Mouse (Mus musculus): ENCODE results near the gene Lmo2.
A peak's percentile ranks its signal among the peaks of the same experiment; 100 is the strongest.
"Not testable (repeated sequence)": the region's sequence is repeated elsewhere in the genome, so short reads cannot be mapped to it uniquely, and the experiment has no call there.

Gene Lmo2

DNA sequence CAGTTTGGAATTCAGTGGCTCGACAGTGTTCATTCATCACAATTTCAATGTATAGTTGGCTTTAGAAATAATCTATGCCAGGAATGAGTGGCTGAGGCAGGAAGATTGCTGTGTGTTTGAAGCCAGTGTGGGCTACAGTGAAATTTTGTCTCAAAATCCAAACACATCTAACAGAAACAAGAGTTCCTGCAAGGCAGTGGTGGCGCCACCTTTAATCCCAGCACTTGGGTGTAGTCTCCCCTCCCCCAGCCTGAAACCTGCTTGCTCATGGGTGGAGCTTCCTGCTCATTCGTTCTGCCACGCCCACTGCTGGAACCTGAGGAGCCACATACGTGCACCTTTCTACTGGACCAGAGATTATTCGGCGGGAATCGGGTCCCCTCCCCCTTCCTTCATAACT, 29.8 kb downstream of the Lmo2 start:
- not testable (repeated sequence) for DNase-seq

DNA sequence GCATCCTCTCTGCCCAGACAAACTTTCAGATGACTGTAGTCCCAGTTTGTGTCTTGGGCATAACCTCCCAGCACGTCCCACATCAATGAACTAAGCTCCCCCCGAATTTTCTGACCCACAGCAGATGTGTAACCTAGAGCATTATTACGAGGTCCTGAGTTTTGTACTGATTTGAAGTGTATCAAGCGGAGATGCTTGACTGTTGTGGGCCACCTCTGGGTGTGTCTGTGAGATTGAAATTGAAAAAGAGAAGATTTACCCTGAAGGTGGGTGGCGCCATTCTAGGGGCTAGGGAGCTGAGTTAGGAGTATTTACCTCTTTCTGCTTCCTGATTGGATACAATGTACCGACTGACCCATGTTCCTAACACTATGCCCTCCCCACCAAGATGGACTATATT, 31.9 kb downstream of the Lmo2 start:
- no peak for DNase-seq

DNA sequence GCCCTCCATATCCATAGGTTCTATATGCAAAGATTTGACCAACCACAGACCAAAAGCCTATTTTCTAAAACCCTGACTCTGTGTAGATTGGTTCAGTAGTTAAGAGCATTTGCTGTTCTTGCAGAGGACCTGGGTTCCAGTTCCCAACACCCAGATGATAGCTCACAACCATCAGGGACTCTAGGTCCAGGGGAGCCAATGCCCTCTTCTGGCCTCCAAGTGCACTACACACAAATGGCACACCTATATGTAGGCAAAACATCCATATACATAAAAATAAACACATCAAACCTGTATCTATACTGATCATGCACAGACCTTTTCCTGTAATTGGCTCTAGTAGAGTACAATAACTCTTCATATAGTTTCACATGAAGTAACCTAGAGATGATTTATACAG, 33.5 kb downstream of the Lmo2 start:
- no peak for DNase-seq

DNA sequence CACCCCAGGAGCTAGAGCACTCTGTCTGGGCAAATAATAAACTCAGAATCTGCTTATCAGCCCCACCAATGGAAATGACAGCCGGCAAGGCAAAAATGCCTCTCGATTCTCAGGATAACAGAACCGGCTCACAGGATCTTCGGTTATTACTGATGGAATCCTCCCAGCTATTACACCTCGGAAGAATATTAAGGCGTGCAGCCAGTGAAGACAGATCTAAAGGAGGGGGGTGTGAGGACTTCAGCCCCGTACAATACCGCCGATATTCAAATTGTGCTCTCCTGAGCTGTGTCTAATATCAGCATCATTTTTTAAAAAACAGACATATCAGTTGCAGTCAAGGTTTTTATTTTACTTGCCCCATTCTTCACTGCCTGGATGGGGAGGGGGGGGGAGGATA, 34.4 kb downstream of the Lmo2 start:
- no peak for DNase-seq

DNA sequence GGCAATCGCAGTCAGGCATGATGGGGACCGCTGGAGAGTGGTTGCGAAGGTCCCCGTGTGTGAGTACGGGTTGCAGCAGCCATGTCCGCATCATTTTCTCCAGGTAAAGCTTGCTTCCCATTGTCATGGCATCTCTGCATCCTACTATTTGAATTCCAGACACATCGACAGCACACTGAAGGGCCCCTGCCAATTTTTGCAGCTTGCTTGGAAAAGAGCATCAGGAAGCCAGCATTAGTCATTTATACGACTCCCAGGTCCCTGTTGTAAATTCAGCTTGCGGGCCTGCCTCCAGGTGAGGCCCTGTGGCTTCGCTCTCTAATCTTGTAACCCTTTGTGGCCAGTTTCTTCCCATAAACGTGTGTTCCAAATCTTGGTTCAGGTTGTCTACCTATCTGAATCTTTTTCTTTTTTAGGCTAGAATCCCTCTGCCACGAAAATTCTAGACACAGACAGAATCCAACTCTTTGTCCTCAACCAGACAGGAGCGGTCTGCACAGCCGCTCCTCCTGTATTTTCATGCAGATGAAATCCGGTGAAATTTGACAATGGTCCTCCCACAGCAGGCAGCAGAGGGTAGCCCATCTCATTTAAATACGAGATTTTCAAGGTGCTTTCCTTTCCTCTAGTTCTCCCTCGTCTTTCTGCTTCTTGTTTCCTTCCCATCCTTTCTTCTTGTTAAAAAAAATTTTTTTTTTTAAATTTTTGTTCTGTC, 35.0 kb downstream of the Lmo2 start:
- peak; percentile 31 for DNase-seq

DNA sequence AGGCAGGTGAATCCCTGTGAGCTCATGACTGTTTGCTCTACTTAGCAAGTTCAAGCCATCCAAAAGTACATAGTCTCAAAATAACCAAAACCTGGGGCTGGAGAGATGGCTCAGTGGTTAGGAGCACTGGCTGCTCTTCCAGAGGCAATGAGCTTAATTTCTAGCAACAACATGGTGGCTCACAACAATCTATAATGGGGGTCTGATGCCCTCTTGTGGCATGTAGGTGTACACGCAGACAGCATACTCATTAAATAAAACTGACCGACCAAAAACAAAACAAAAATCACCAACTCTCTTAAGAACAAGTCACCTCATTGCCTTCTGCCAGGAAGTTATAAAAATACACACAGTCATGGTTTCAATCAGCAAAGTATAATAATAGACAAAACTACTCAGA, 43.3 kb downstream of the Lmo2 start:
- no peak for DNase-seq

DNA sequence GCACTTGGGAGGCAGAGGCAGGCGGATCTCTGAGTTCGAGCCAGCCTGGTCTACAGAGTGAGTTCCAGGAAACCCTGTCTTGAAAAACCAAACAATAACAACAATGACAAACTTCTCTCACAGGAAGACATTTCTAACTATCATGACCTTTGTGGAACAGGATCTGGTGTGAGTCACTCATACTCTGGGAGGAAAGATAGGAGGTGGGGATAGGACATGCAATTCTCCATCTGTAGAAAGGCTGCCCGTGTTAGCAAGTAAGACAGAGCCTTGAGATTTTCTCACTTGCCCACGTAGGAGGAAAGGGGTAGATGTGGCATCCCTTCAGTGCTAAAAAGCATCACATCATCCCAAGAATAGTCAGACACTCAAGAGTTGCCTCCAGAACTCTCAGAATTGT, 44.1 kb downstream of the Lmo2 start:
- DNase-seq: no peak

DNA sequence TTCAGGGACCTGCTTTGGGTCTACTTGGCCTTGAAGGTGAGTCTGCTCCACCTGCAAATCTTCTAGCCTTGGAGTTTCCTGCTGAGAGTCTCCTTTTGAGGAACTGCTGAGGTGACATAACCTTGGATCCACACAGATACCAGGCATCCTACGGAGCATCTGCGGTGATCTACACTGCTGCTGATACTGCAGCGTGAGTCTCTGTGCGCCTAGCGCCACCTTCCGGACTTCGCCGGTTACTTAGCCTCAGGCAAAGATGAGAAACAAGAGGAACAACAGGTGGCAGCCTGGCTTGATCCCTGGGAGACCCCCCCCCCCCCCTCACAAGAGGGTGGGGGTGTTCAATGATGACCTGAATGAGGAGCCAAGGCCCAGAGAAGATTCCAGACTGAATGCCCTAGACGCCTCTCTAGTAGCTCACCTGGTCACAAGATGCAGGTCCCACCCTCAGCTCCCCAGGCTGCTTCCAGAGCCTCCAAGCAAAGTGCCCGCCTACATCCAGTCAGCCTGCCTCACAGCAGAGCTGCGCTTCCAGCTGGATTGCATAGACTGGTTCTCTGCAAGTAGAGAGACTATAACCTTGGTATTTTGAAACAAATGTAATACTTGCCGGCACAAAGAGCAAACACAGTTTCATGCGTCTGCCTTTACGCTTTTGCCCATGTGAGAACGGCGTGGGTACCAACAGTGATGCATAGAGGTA, 45.1 kb downstream of the Lmo2 start:
- peak; percentile 70 for DNase-seq

DNA sequence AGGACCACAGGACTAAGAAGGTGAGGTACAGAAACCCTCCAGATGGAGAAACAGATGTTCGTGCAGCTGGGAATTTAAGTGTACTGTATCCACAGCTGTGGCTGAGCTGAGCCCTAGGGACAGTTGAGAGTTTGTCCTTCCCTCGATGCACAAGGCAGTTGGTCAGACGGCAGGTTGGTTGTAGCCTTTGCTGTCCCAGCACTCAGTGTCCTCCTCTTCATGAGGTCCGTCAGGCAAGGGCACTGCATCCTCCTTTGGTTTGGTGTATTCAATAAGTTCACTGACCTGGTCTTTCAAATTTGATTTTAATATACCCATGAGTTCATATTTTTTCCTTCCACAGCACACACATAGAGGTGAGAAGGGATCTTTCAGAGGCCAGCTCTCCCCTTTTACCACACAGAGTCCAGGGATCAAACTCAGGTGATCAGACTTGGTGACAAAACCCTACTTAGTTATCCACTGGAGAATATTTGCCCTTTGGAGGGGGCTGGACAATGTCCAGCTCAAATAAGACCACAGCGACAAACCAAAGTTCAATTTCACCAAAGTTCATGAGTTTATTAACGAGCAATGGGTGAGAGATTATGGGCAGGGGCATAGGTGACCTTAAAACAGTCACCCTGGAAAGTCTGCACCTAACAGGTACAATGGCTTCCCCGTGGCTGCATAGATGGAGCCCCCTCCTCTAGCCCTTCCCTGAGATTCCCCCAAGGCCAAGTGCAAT, 50.2 kb downstream of the Lmo2 start:
- DNase-seq: no peak

DNA sequence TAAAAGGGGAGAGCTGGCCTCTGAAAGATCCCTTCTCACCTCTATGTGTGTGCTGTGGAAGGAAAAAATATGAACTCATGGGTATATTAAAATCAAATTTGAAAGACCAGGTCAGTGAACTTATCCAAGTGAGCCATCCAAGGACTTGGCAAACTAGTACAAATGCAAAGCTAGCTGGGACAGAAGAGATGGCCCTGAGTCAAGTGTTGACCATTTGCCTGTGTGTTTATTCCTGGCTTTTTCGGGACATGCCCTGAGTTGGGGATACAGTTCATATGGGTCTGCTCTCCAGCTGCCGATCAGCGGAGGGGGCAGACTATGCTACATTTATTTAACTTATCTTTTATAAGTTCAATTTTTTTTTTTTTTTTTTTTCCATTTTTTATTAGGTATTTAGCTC, 51.1 kb downstream of the Lmo2 start:
- DNase-seq: not testable (repeated sequence)

DNA sequence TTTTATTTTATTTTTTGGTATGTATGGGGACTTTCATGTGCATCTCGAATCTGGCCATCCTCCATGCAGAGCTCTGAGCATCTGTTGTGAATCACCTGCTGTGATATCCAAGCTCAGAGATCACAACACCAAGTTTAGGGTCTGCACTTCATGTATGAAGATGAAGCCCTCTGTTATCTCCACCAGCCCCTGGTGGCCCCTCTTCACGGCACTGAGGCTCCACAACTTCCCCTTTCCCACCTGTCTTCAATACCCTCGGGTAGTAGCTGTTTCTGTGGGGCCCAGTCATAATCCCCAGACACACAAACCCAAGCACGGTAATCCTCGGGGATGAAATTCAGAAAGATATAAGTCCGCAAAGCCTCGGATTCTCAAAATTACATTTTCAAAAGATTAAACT, 65.3 kb downstream of the Lmo2 start:
- no peak for DNase-seq

DNA sequence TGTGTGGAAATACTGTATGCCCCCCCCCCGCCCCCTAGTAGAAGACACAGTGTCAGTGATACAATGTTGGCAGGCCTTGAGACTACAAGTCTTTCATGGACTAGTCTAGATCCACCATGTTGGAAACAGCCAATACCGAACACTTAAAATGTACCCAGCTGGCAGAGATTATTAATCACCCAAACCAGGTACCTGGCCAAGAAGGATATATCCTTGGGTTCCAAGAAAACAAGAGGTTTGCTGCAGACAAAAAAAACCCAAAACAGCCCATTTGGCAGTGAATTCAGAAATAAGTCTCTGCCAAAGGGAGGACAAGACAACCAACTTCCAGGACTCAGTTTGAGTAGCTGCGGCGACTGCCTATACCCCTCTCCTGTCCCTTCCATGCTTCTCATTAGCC, 66.9 kb downstream of the Lmo2 start:
- no peak for DNase-seq

DNA sequence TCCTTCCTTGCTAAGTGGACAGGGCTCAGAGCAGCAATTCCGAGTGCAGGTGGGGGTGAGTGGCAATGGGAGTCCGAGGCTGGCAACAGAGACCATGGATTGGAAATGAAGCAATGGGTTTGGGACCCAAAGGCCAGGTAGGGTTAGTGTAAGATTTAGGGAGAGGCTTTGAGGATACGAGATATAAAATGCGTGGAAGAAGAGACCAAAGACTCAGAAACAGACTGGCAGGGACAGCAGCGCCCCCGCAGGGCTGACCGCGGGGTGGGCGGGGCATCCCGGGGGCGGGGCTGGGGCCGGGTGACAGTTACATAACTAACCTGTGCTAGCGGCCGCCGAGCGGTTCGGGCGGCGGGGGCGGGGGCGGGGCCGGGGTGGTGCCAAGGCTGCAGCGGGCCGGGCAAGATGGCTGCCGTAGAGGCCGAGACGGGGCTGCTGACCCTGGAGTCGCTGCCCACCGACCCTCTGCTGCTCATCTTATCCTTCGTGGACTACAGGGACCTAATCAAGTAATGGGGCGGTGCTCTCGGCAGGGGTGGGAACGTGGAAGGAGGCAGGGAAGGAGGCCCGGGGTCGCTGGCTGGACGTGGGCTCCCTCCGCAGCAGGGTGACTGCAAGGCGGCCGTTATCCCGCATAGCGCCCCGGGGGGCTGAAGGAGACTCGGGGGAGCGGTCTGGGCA, 69.8 kb downstream of the Lmo2 start, which contains the start of gene Fbxo3:
Gene Fbxo3, plus strand, starts transcription at position 264 of the 681 bp plus-strand sequence.
- peak; percentile 83 for DNase-seq

DNA sequence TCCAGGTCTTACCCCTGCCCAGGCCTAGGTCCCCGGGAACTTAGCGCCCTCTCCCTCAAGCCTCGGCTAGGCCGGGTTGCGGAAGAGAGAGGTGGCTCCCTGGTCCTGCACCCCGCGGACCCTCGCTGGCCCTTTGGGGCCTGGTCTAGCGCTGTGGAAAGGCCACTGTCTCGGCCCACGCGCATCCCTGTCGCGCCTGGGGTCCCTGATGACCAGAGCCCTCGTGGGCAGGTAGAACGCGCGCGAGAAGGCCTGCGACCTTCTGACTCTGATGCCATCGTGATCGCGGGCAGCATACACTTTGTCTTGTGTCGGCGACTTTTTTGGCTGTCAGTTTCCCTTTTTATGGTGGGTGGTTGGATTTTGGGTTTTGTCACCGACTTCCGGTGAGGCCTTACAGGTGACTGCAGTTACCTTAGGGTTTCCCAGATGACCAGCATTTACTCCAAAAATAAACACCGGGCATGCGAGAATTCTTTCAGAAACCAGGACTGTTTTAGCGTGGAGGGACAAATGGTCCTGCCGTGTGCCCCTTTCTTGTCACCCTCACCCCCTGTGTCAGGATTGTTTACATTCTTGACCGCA, 70.4 kb downstream of the Lmo2 start, which contains the start of gene 4931422A03Rik:
Gene 4931422A03Rik, minus strand, starts transcription at position 223 of the 585 bp plus-strand sequence.
- DNase-seq: peak; percentile 16

DNA sequence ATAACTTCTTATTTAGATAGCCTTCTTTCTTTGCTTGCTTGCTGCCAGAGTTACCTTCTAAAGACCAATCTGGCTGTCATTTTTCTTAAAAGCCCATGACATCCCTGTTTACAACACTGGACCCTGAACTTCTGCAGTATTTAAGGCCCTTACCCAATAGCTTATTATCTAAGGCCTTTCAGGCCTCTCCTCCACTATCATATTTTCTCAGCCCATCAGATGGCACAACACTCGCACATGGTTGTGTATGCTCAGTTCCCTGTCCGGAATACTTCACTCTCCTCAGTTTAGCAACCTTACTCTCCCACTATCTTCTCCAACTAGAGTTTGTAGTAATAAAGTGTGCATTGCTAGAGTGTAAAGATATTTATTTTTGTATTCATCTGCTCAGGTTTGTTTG, 71.3 kb downstream of the Lmo2 start:
- DNase-seq: no peak

DNA sequence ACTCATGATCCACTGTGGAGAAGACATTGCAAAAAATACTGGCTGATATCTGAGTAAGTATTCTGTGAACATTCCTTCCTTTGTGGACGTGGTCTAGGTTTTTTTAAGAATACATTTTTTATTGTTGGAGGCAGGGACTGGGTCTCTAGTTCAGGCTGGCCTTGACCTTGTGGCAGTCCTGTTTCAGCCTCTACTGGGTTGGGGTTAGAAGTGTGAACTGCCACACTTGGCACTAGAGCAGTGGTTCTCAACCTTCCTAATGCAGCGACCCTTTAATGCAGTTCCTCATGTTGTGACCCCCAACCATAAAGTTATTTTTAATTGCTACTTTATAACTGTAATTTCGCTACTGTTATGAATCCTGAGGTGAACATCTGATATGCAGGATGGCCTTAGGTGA, 72.6 kb downstream of the Lmo2 start:
- DNase-seq: no peak

All from layer of hippocampus, adult 9-11 months (tissue).